Mouse (Mus musculus) megakaryocyte, embryonic 14.5 days (primary cell): ENCODE measurements around the gene Acod1. TPM values are rescaled to one million over a fixed set of nuclear protein-coding genes. Genes with fewer than 3 reads are reported as not detected.
A peak's percentile ranks its signal among the peaks of the same experiment; 100 is the strongest.

Source experiments
- H3K27me3 ChIP-seq: replicated peaks from 2 replicates; pipeline ENCODE3; 2012; ENCODE audit warnings: inconsistent platforms
- H3K36me3 ChIP-seq: replicated peaks from 2 replicates; pipeline ENCODE3; 2012; ENCODE audit warnings: low read length, inconsistent platforms, mixed read lengths
- H3K4me1 ChIP-seq: 2 replicates; pipeline ENCODE4 v1.6.1; 2012; ENCODE audit warnings: inconsistent platforms
- H3K4me3 ChIP-seq: replicated peaks from 2 replicates; pipeline ENCODE3; 2012; ENCODE audit warnings: moderate library complexity, mild to moderate bottlenecking, inconsistent platforms
- H3K9me3 ChIP-seq: 2 replicates; pipeline ENCODE4 v1.6.1; 2012; ENCODE audit warnings: inconsistent platforms
- FLI1 ChIP-seq: IDR thresholded peaks from 2 replicates; pipeline ENCODE4 v1.6.1; 2012; ENCODE audit warnings: low read length, inconsistent platforms, mixed read lengths
- GATA1 ChIP-seq: IDR thresholded peaks from 3 replicates; pipeline ENCODE4 v1.6.1; 2012; ENCODE audit warnings: mixed read lengths, low read length, inconsistent platforms, borderline replicate concordance
- polyA plus RNA-seq: library from polyadenylated mRNA; stranded (reverse); fragments of >175 nt; gene quantifications from 2 replicates; pipeline ENCODE4 v1.2.3, GENCODE M21; 2012; ENCODE audit warnings: low replicate concordance; ENCODE audit not compliant: insufficient read depth

Gene Acod1
- polyA plus RNA-seq, 1 experiment, result 0.13 TPM

- H3K36me3 ChIP-seq, result no peaks in the 10 kb centered on the region
- TF ChIP-seq FLI1 (no peak), GATA1 (no peak; the same call in 2 of the 3 replicates)
- no peaks in the 10 kb centered on the region for H3K9me3 ChIP-seq
Observed at GRCm38 (mm10) chr14:103048292-103049086, 1.7 kb downstream of the Acod1 start.

GRCm38 (mm10) chr14:103051159-103051769, 4.5 kb downstream of the Acod1 start:
- Histone ChIP-seq H3K27me3 (no peaks in the 10 kb centered on the region), H3K36me3 (no peaks in the 10 kb centered on the region), H3K9me3 (no peaks in the 10 kb centered on the region), H3K4me3 (peak overlapping the region; percentile 46), H3K4me1 (peaks cover 52% of the 10 kb centered on the region)
- TF ChIP-seq FLI1, result no peak
- no peak for TF ChIP-seq GATA1

More at GRCm38 (mm10) chr14:103048292-103049086, 1.7 kb downstream of the Acod1 start:
- peak overlapping the region; percentile 83 for H3K4me3 ChIP-seq
- H3K4me1 ChIP-seq, result peaks cover 41% of the 10 kb centered on the region
- no peaks in the 10 kb centered on the region for H3K27me3 ChIP-seq

GRCm38 (mm10) chr14:103054731-103055130, 8.0 kb downstream of the Acod1 start:
- TF ChIP-seq FLI1 (no peak), GATA1 (no peak)
- Histone ChIP-seq H3K36me3 (no peaks in the 10 kb centered on the region), H3K9me3 (no peaks in the 10 kb centered on the region), H3K4me1 (peaks cover 28% of the 10 kb centered on the region), H3K27me3 (no peaks in the 10 kb centered on the region), H3K4me3 (no peak overlapping the region)

- no peak overlapping the region for H3K4me3 ChIP-seq
- no peaks in the 10 kb centered on the region for H3K36me3 ChIP-seq
- H3K9me3 ChIP-seq, result peaks cover 2% of the 10 kb centered on the region; the same call in 1 of the 2 replicates
- peaks cover 18% of the 10 kb centered on the region for H3K4me1 ChIP-seq
- H3K27me3 ChIP-seq, result no peaks in the 10 kb centered on the region
- no peak for TF ChIP-seq FLI1
- TF ChIP-seq GATA1, result no peak
Observed at GRCm38 (mm10) chr14:103056601-103057000, 9.8 kb downstream of the Acod1 start.

- peaks cover 2% of the 10 kb centered on the region; the same call in 1 of the 2 replicates for H3K9me3 ChIP-seq
- H3K27me3 ChIP-seq, result no peaks in the 10 kb centered on the region
- H3K36me3 ChIP-seq, result no peaks in the 10 kb centered on the region
- no peak for TF ChIP-seq FLI1
- no peak for TF ChIP-seq GATA1
- peaks cover 16% of the 10 kb centered on the region for H3K4me1 ChIP-seq
- peak overlapping the region; percentile 4 for H3K4me3 ChIP-seq
Observed at GRCm38 (mm10) chr14:103058998-103059397, 12.2 kb downstream of the Acod1 start.

GRCm38 (mm10) chr14:103059495-103059894, 12.7 kb downstream of the Acod1 start:
- H3K4me1 ChIP-seq, result peaks cover 16% of the 10 kb centered on the region
- TF ChIP-seq GATA1 (no peak), FLI1 (no peak)
- H3K27me3 ChIP-seq, result no peaks in the 10 kb centered on the region
- no peak overlapping the region for H3K4me3 ChIP-seq
- H3K9me3 ChIP-seq, result peaks cover 2% of the 10 kb centered on the region; the same call in 1 of the 2 replicates
- no peaks in the 10 kb centered on the region for H3K36me3 ChIP-seq

GRCm38 (mm10) chr14:103065294-103066167, 18.8 kb downstream of the Acod1 start:
- peaks cover 16% of the 10 kb centered on the region for H3K4me1 ChIP-seq
- TF ChIP-seq GATA1 (no peak), FLI1 (no peak)
- no peaks in the 10 kb centered on the region for H3K9me3 ChIP-seq
- peak overlapping the region; percentile 67 for H3K4me3 ChIP-seq
- no peaks in the 10 kb centered on the region for H3K27me3 ChIP-seq
- no peaks in the 10 kb centered on the region for H3K36me3 ChIP-seq

- TF ChIP-seq GATA1 (no peak), FLI1 (no peak)
- Histone ChIP-seq H3K4me1 (peaks cover 47% of the 10 kb centered on the region), H3K27me3 (no peaks in the 10 kb centered on the region), H3K4me3 (peak overlapping the region; percentile 96), H3K9me3 (no peaks in the 10 kb centered on the region), H3K36me3 (peaks cover 29% of the 10 kb centered on the region)
Observed at GRCm38 (mm10) chr14:103069465-103069863, 22.7 kb downstream of the Acod1 start.

GRCm38 (mm10) chr14:103069864-103070611, 23.3 kb downstream of the Acod1 start, which contains the start of gene Cln5:
Cln5 (plus strand) TSS chr14:103070216.
- TF ChIP-seq FLI1 (no peak), GATA1 (no peak)
- peaks cover 52% of the 10 kb centered on the region for H3K4me1 ChIP-seq

More at GRCm38 (mm10) chr14:103069864-103070611, 23.3 kb downstream of the Acod1 start, which contains the start of gene Cln5:
- Histone ChIP-seq H3K27me3 (no peaks in the 10 kb centered on the region), H3K9me3 (no peaks in the 10 kb centered on the region), H3K36me3 (peaks cover 34% of the 10 kb centered on the region), H3K4me3 (peak within 1 kb of the TSS; percentile 96)
